Mouse (Mus musculus): ENCODE data around the gene Rab42. TPM values are rescaled to one million over a fixed set of nuclear protein-coding genes. Genes with fewer than 3 reads are reported as not detected.

Gene Rab42
- total RNA-seq, 2 experiments from 2014 or later, result not detected

Other genes starting within 250 kb of the Rab42 start
- gene Gm10300, start 228.7 kb downstream of the Rab42 start, total RNA-seq (2021), result not detected
- 10 to 100 TPM; 92.0 to 92.7 TPM for gene Epb41, start 228.1 kb downstream of the Rab42 start, total RNA-seq (2021)
- not detected for gene Oprd1, start 158.9 kb downstream of the Rab42 start, total RNA-seq (2021)
- gene Ythdf2, start 91.1 kb downstream of the Rab42 start, total RNA-seq (2021), result 10 to 100 TPM; 21.6 to 27.3 TPM
- gene Gmeb1, start 41.8 kb downstream of the Rab42 start, total RNA-seq (2021), result 1 to 10 TPM; 6.9 to 8.6 TPM
- gene Taf12, start 29.0 kb downstream of the Rab42 start, total RNA-seq (2021), result 10 to 100 TPM; 32.5 to 33.4 TPM
- 10 to 100 TPM in 1 of 2 experiments, 1 to 10 TPM in 1; 7.2 to 11.0 TPM for gene Trnau1ap, start 26.2 kb upstream of the Rab42 start, total RNA-seq (2021)
- gene Rcc1, start 50.2 kb upstream of the Rab42 start, total RNA-seq (2021), result 1 to 10 TPM; 6.0 to 6.3 TPM
- gene Phactr4, start 119.1 kb upstream of the Rab42 start, total RNA-seq (2021), result 10 to 100 TPM; 10.6 to 11.4 TPM
- 1 to 10 TPM; 2.5 to 3.5 TPM for gene Med18, start 160.5 kb upstream of the Rab42 start, total RNA-seq (2021)
- gene Sesn2, start 207.1 kb upstream of the Rab42 start, total RNA-seq (2021), result 1 to 10 TPM; 2.1 to 2.7 TPM
- 10 to 100 TPM; 49.5 to 51.2 TPM for gene Atpif1, start 230.3 kb upstream of the Rab42 start, total RNA-seq (2021)
- gene Dnajc8, start 232.2 kb upstream of the Rab42 start, total RNA-seq (2021), result 10 to 100 TPM; 40.0 to 47.4 TPM

Data from gastrocnemius, postnatal 36 days (tissue).